Mouse (Mus musculus): ENCODE results near the gene C1ql1.

Gene C1ql1

GRCm38 (mm10) chr11:102958431-102958830 is 11.9 kb upstream of the C1ql1 start:
- DNase-seq: no peak

- DNase-seq: no peak
Measured at GRCm38 (mm10) chr11:102957692-102958091, 11.2 kb upstream of the C1ql1 start.

- DNase-seq: no peak
Measured at GRCm38 (mm10) chr11:102956962-102957614, 10.6 kb upstream of the C1ql1 start.

- DNase-seq: no peak
Measured at GRCm38 (mm10) chr11:102952922-102953321, 6.4 kb upstream of the C1ql1 start.

- peak in 1 of 2 experiments; percentile 19 for DNase-seq
Measured at GRCm38 (mm10) chr11:102948043-102948961, 1.8 kb upstream of the C1ql1 start.

DNA sequence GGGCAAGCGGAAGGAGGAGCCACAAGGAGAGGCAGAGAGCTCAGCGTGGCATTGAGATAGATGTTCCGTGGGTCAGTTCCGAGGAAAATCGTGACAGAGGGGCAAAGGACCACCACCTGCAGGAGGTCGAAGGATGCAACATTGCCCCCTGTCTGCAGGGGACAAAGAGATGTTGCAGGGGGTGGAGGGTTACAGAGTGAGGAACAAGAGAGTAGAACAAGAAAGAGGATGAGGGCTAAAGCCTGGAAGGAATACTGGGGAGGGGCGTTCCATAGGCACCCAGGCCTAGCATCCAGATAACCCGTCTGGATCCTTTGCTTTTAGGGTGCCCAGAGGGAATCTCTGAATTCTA is 480 bp upstream of the C1ql1 start:
- DNase-seq: no peak

DNA sequence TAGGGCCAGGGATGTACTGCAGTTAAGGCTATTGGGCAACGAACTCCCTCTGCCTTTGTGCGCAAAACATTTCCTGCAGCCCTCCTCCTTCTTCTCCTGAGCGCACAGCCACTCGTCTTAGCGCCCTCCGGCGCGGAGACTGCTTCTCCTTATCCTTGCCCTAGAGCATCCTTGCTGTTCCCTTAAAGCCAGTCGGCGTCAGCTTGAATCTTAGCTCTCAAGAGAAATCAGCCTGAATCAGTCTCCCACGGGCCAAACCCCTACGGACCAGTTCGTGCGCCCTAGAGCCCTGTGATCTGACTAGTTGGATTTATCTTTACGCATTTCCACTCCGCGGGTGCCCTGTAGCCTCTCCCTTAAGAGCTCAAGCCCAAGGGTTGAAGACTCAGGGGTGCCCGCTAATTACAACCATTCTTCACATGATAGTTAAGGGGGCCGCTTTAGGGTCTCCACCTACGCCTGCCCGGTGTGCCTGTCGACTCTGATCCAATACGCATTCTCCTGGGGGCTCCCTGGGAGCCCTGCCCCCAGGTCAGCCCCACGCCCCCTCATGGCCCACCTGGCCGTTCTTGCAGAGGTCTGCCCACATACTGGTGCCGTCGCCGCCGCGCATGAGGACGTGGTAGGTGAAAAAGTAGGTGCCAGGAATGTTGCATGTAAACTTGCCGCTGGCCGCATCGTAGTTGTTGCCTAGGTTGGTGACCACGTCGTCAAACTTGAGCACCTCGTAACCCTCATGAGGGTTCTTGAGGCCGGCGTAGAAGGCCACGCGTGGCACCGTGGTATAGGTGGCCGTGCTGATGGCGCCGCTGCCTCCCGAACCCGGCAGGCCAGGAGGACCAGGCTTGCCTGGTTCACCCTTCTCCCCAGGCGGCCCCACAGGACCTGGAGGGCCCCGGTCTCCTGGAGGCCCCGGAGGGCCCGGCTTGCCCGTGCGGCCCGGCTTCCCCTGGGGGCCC is 903 bp downstream of the C1ql1 start:
- no peak for DNase-seq

GRCm38 (mm10) chr11:102941236-102941635 is 5.3 kb downstream of the C1ql1 start:
- DNase-seq: no peak

- no peak for DNase-seq
Measured at GRCm38 (mm10) chr11:102939024-102939675, 7.3 kb downstream of the C1ql1 start.

- DNase-seq: no peak
Measured at GRCm38 (mm10) chr11:102937529-102938182, 8.8 kb downstream of the C1ql1 start.

- DNase-seq: no peak
Measured at GRCm38 (mm10) chr11:102936272-102936671, 10.2 kb downstream of the C1ql1 start.

DNA sequence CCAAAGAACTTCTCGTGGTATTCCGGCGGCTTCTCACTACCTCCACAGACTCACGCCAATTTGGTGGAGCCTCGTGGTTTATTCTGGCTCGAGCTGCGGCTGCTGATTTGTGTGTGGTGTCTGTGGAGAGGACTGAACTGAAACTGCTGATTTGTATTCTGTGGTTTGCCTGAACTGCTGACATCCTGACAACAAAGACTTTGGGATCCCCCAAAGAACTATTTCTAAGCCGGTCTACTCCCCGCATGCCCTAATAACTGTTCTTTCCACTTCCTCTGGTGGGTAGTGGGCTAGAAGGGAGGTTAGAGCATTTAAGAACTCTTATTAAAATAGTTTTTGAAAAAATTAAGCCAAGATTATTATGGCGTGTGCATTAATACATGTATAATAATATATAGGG is 15.8 kb downstream of the C1ql1 start:
- DNase-seq: no peak

GRCm38 (mm10) chr11:102925351-102925717 is 21.2 kb downstream of the C1ql1 start:
- peak in 1 of 2 experiments; percentile 43 for DNase-seq

DNA sequence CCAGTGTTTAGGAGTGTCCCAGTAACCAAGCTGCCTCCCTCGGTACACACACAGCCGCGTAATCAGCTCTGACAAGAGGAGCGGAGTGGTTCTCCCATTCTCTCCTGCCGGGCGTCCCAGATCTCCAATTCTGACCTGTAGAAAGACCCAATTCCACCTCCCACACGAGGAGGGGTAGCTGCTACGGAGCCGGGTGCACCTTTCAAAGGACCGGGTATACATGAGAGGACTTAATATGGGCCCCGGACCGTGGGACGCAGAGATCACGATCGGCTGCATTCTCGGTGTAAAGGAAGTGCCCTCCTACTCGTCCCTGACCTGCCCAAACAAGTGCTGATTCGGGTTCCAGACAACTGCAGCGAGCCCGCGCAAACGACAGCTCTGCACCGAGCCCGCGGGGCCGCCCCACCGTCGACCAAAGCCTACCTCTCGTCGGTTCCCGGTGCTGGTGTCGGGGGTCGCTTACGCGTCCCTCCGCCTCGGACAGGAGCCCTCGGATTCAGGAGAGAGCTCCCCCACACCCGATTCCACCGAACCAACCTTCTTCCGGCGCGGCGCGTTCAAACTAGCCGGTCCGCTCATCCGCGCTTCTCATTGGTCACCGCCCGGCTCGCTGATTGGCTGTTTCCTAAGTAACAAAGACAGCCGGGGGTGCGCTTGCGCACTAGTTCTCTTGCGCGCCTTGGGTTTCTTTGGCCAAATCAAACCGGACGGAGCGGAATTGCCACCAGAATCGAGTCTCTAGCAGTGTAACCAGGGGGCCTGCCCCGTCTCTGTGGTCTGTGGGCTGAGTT is 21.7 kb downstream of the C1ql1 start, which contains the start of gene Kif18b:
TSS of gene Kif18b (minus strand) at position 568 of the 794 bp plus-strand sequence.
- peak; percentile 92 to 95 for DNase-seq

DNA sequence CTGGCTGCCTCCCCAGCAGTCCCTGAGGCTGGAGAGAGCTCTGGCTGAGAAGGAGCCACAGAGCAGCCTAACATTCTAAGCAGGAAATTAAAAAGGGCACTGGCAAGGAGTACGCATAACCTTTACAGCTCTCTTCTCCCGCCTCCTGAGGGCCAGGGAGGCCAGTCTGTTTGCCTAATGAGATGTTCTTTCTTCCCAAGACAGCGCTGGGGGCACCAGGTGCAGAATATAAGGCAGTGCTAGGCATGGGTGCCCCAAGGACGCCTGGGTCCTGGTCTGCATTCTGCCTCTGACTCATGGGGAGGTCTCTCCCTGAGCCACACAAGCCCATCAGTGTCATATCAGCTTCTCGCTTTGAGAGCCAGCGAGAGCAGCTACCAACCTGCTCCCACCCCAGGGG is 25.0 kb downstream of the C1ql1 start:
- DNase-seq: no peak

DNA sequence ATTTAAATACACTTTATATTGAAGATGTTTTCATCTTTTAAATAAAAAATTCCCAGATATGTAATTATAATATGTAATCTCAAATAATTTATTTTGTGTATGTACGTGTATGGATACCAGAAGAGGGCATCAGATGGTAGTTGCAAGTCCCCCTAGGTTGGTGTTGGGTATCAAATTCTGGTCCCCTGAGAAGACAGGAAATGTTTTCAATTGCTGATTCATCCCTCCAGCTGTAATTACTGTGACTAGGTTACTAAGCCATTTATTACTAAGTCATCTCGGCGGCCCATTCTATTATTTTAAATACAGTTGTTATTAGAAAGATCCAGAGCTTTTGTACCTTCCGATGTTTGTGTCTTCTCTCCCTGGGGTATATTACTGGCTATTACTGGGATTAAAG is 28.4 kb downstream of the C1ql1 start:
- DNase-seq: no peak

DNA sequence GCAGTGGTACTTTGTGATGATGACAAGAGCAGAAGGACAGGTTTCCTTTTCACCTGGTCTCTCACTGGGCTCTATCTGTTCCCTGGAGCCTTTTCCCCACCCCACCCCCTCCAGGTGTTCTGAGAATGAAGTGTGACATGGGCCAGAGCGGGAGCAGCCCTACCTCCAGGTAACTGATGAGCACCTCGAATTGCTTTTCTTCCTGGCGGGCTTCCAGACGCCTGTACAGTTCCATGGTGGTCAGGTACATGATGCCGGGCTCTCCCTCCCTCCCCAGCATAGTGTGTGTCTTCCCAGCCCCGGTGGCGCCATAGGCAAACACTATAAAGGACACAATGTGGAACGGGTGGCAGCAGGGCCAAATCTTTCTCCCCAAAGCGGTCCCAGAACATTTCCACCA is 31.1 kb downstream of the C1ql1 start:
- no peak for DNase-seq

- no peak for DNase-seq
Measured at GRCm38 (mm10) chr11:102911376-102911775, 35.1 kb downstream of the C1ql1 start.

DNA sequence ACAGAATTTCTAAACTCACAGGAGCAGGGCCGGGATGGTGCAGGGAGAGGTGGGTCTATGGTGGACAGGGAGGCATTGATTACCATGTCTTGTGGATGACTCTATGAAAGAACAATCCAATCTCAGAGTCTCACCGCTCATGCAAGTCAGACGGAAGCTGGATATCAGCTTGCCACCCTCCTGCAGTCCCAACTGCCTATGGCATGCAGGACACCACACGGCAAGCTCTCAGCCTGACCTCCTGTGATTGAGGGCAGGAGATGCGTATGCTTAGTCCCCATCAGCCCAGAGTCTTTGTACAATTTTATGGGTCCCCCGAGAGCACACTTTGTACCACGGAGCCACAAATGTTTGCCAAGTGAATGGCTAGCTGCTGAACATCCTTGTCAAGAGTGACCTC is 42.8 kb downstream of the C1ql1 start:
- no peak for DNase-seq

- DNase-seq: no peak
Measured at GRCm38 (mm10) chr11:102902107-102902506, 44.4 kb downstream of the C1ql1 start.

DNA sequence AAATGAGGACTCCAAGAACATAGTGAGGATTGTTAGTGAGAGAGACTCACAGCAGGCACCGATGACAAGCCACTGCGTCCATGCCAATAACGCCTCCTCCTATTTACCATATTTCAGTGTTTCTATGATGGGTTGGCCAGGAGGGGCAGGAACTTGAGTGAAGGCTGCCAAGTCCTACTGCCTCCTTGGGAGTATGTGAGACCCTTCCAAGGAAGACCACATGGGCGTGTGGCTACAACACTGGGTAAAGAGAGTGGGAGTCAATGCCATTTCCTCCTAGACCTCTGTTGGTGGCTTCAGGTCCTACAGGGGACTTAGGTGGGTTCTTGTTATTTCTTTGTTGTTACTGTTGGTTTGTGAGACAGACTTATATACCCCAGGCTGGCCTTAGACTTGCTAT is 45.3 kb downstream of the C1ql1 start:
- DNase-seq: no peak

Measured in cerebellum, adult 18-20 months (tissue).